8 mouse cellular contexts compared by ENCODE assay signal in the genomic region with DNA sequence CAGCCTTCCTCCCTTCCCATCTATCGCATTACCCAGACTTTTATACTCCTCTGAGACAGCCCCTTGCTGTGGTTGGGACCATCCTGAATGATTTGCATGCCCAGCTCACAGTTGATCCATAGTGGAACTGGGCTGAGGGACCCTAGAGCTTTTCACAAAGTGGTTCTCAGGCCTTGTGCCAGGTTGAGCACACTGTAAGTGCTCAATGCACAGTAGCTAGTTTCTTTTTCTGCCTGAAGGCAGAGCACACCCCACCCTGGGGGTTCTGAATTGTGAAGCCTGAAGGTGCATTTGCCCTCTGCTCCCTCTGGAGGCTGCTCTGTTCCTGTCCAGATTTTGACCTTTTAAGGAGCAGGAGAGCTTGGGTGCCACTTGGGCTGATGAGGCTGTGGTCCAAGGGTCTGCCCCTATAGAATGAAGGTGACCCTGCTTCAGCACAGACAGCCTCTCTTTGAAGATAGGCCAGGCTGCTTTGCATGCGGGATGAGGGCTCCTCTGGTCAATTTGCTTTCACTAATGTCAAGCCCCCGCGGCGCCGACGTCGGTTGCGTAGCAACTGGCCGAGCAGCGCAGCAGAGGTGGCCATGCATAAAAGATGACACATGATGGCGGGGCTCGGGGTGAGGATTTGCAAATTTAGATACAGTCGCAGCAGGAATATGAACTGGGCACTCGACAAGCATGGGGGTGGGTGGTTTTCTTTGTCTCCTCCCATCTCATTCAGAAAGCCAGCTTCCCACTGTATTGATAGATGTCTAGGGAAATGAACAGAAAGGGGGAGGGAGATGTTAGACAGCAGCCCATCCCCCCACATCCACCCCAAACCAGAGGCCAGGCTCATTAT.
DNase-seq lines count a peak whose midpoint lies in the region; ATAC-seq and TF ChIP-seq lines count a peak whose summit lies in the region.

No protein-coding gene starts in this region.

- H3K79me2 ChIP-seq in heart, adult 2 months (replicated peaks; ENCODE audit: control insufficient read depth, insufficient read depth, low read length): no peaks in the 10 kb centered on the region

- DNase-seq in heart, embryonic 10.5 days (ENCODE audit: low spot score): peak; percentile 71
- no peak for DNase-seq in heart, adult 2 months
- peak; percentile 82 for DNase-seq in R1 (ENCODE audit: low read depth, low spot score)
- peak; percentile 82 for DNase-seq in forebrain, embryonic 10.5 days (ENCODE audit: extremely low spot score, low spot score)
- DNase-seq in urinary bladder, postnatal 25 days (ENCODE audit: low spot score): no peak
- no peak for DNase-seq in spleen, postnatal 36 days (ENCODE audit: low spot score in 2 of 2)
- DNase-seq in urinary bladder, postnatal 14 days (ENCODE audit: low spot score): no peak

- H3K4me2 ChIP-seq in limb, embryonic 12.5 days: peak overlapping the region; percentile 15; the same call in 1 of the 2 replicates

- no peaks in the 10 kb centered on the region for H3K36me3 ChIP-seq in heart, embryonic 10.5 days
- H3K36me3 ChIP-seq in heart, adult 2 months (ENCODE audit: control insufficient read depth, insufficient read depth, low read length): no peaks in the 10 kb centered on the region
- no peaks in the 10 kb centered on the region for H3K36me3 ChIP-seq in forebrain, embryonic 10.5 days (replicated peaks)
- no peaks in the 10 kb centered on the region for H3K36me3 ChIP-seq in limb, embryonic 12.5 days

- H3K4me3 ChIP-seq in heart, embryonic 10.5 days: no peak overlapping the region
- H3K4me3 ChIP-seq in heart, adult 2 months: no peak overlapping the region
- peak overlapping the region; percentile 35 for H3K4me3 ChIP-seq in forebrain, embryonic 10.5 days
- no peak overlapping the region for H3K4me3 ChIP-seq in limb, embryonic 12.5 days (replicated peaks)

- no peak for ATAC-seq in limb, embryonic 12.5 days (ENCODE audit: insufficient number of reproducible peaks, insufficient read depth, low FRiP score, low TSS enrichment, low read depth)

- H3K9me3 ChIP-seq in heart, embryonic 10.5 days: no peaks in the 10 kb centered on the region
- H3K9me3 ChIP-seq in forebrain, embryonic 10.5 days: no peaks in the 10 kb centered on the region
- no peaks in the 10 kb centered on the region for H3K9me3 ChIP-seq in limb, embryonic 12.5 days

- no peak for TF ChIP-seq EP300 in heart, adult 2 months (IDR thresholded peaks at IDR 0.05; ENCODE audit: insufficient read depth, low read depth, low read length)

- H3K27me3 ChIP-seq in heart, embryonic 10.5 days (ENCODE audit: insufficient read depth, poor library complexity, severe bottlenecking): no peaks in the 10 kb centered on the region
- H3K27me3 ChIP-seq in heart, adult 2 months (ENCODE audit: control insufficient read depth, insufficient read depth, low read length): no peaks in the 10 kb centered on the region
- peaks cover 16% of the 10 kb centered on the region; the same call in 1 of the 2 replicates for H3K27me3 ChIP-seq in forebrain, embryonic 10.5 days (ENCODE audit: poor library complexity, severe bottlenecking)
- no peaks in the 10 kb centered on the region for H3K27me3 ChIP-seq in limb, embryonic 12.5 days

- H3K27ac ChIP-seq in heart, embryonic 10.5 days: no peak overlapping the region
- no peak overlapping the region for H3K27ac ChIP-seq in heart, adult 2 months
- peak overlapping the region; percentile 76 for H3K27ac ChIP-seq in forebrain, embryonic 10.5 days
- H3K27ac ChIP-seq in limb, embryonic 12.5 days: no peak overlapping the region

- H3K9ac ChIP-seq in heart, adult 2 months (ENCODE audit: low read depth, low read length): no peak overlapping the region
- no peak overlapping the region for H3K9ac ChIP-seq in limb, embryonic 12.5 days (replicated peaks)

- WGBS in heart, embryonic 10.5 days: 30% methylated on average over 15 of the region's 15 CpGs
- 34% methylated on average over 15 of the region's 15 CpGs for WGBS in heart, adult 2 months
- 26% methylated on average over 15 of the region's 15 CpGs for WGBS in forebrain, embryonic 10.5 days
- 18% methylated on average over 15 of the region's 15 CpGs for WGBS in limb, embryonic 12.5 days

- H3K4me1 ChIP-seq in heart, embryonic 10.5 days: peaks cover 9% of the 10 kb centered on the region; the same call in 1 of the 2 replicates
- H3K4me1 ChIP-seq in heart, adult 2 months (ENCODE audit: control insufficient read depth, insufficient read depth, low read length): no peaks in the 10 kb centered on the region
- peaks cover 40% of the 10 kb centered on the region for H3K4me1 ChIP-seq in forebrain, embryonic 10.5 days
- H3K4me1 ChIP-seq in limb, embryonic 12.5 days (replicated peaks): peaks cover 7% of the 10 kb centered on the region

- no peak for TF ChIP-seq CTCF in heart, adult 2 months (IDR thresholded peaks at IDR 0.05)

- TF ChIP-seq POLR2A in heart, adult 2 months (IDR thresholded peaks at IDR 0.05; ENCODE audit: insufficient read depth, low read depth, low read length): no peak

- intact Hi-C loops in heart, adult 2 months (cut with DNase I): no loop called here

Comparison
In these comparisons a context has a peak if more than half of its experiments do, and no peak if none do; other contexts are left out.
1. DNase-seq: peak in heart, embryonic 10.5 days (single experiment), R1 (single experiment) and forebrain, embryonic 10.5 days (single experiment); none in heart, adult 2 months (0 of 2), urinary bladder, postnatal 25 days (single experiment), spleen, postnatal 36 days (0 of 2) and urinary bladder, postnatal 14 days (single experiment).